Mouse (Mus musculus): ENCODE measurements around the gene Gclm.
"Not testable (repeated sequence)": the region's sequence is repeated elsewhere in the genome, so short reads cannot be mapped to it uniquely, and the experiment has no call there.

Gene Gclm

GRCm38 (mm10) chr3:122245215-122245877 lies at the start of gene Gclm:
TSS of gene Gclm (plus strand) at chr3:122245557.
- peak; percentile 88 to 94 for DNase-seq

DNA sequence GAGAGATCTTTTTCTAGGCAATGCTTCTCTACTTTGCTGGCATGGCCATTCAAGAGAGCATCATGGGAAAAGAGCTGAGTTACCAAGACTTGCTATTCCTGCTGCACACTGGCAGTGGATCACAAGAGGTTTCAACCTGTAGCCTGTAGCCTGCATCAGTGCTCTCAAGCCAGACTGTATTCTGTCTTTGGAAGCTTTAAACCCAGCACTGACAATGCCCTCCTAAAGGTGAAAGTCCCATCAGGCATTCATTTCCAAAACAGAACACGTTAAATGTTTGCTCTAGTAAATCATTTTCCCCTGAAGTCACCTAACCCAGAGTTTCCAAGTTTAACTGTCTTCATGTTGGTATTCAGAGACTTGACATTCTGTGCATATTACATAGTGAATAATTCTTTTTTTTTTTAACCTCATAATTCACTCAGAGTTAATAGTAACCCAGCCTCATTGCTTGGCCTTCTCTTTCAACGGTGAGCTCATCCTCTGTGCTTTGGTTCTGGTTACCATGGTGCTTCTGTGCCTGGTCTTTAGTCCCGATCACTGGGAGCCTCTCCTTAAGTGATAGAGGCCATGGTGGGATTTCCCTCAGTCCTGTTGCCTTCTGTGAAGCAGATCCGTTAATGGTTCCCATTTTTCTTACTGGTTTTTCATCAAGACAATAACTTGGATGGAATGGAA lies 48.6 kb upstream of the Gclm start:
- no peak for DNase-seq

DNA sequence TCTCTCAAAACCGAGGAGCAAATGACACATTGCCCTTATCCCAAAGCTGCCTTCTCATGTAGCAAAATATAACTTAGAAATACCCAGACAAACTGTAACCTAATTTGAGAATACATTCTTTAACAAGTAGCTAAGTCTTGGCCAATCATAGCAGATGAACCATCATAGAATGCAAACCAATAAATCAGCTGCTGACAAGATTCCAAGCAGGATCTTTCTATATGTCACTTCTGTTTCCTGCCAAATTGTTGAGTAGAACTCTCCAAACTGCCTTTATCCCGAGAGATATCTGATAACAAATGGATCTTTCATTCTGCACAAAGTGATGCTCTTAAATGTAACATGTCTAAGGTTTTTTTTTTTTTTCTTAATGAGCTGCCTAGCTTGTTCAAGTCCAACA lies 46.8 kb upstream of the Gclm start:
- DNase-seq, result no peak

DNA sequence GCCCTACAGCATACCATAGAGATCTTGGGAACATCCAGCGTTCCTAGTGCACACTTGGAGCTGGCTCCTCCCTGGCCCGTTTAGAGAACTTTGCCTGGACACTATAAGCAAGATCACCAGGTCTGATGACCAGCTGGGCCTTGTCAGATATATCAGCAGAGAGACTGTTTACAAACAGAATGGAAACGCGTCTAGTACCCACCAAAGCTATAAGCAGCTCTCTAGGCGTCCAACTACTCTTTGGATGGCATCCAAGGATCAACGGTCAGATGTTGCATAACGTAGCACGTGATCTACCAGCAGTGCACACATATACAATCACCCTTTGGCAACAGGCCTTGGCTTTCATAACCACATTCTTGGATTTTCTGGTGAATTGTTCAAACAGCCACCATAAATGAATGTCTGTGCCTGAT lies 46.4 kb upstream of the Gclm start:
- no peak for DNase-seq

DNA sequence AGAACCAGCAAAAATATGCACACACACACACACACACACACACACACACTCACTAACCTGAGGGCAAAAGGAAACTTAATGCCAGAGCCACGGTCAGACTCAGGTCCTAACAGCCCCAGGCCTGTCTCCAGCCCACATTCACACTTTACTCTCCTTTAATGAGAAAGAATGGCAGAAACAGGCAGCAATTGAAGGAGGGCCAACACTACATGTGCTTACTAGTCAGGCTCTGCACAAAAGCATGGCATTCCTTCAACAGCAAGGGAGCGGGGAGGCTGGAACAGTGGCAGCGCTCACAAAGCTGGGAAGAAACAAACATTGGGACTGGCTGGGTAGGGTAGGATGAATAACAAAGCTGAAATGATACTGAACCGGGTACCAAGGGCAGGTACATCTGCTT lies 45.8 kb upstream of the Gclm start:
- DNase-seq, result no peak

DNA sequence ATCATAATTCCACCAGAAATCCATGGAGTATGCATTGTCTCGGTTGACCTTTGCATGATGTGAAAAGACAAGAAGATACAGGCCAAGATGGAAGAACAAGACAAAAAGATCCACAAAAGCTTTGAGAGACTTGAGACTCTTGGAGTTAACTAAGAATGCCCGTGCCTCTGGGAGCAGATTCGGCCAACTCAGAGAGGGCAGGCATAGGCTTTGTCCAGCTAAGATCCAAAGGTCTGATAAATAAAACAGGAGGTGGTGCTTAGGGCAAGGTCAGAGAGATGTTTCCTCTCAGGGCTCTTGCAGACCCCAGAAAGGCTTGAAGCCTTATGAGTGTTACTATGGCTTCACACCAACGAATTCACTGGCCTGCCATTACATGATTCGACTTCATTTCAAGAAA lies 45.3 kb upstream of the Gclm start:
- DNase-seq, result no peak

DNA sequence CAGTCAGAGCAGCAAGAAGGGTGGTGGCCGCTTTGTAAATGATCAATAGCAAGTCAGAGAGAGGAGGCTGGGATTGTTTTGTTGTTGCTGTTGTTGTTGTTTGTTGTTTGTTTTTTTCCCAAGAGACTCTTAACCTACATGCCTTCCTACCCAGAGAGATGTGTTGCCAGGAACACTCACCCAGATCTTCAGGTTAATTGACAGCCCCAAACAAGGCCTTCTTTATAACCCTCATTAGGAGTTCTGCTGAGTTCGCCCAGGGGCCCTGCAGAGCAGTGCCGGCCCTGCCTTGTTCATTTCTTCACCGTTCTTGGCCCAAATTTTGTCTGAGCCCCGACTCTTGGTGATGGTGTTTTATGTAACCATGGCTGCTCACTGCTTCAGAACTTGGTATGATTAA lies 44.9 kb upstream of the Gclm start:
- DNase-seq, result no peak

GRCm38 (mm10) chr3:122202307-122202732 lies 43.0 kb upstream of the Gclm start:
- DNase-seq, result peak; percentile 22 to 27

- DNase-seq, result no peak
Observed at GRCm38 (mm10) chr3:122203675-122204329, 41.6 kb upstream of the Gclm start.

- no peak for DNase-seq
Observed at GRCm38 (mm10) chr3:122205753-122206152, 39.6 kb upstream of the Gclm start.

GRCm38 (mm10) chr3:122206279-122207070 lies 38.9 kb upstream of the Gclm start:
- no peak for DNase-seq

DNA sequence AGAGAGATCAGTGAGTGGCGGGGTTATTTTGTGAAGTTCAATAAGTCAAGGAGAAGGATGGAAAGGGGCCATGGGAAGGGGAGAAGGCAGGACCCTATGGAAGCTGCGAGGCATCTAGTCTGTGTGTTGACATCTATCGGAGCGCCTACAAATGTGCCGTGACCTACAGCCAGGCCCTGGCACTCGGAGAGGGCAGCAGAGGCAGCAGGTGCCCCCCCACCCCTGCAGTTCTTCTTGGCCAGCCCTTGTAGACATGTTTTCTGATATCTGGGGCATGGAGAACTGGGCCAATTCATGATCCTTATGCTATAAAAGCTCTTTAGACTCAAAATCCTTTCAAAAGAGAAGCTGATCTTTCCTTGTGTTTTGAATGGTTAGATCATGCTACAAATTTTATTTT lies 37.6 kb upstream of the Gclm start:
- DNase-seq, result no peak

GRCm38 (mm10) chr3:122208296-122209225 lies 36.8 kb upstream of the Gclm start:
- DNase-seq, result no peak

GRCm38 (mm10) chr3:122209511-122209910 lies 35.8 kb upstream of the Gclm start:
- DNase-seq, result no peak

- no peak for DNase-seq
Observed at GRCm38 (mm10) chr3:122210434-122210833, 34.9 kb upstream of the Gclm start.

DNA sequence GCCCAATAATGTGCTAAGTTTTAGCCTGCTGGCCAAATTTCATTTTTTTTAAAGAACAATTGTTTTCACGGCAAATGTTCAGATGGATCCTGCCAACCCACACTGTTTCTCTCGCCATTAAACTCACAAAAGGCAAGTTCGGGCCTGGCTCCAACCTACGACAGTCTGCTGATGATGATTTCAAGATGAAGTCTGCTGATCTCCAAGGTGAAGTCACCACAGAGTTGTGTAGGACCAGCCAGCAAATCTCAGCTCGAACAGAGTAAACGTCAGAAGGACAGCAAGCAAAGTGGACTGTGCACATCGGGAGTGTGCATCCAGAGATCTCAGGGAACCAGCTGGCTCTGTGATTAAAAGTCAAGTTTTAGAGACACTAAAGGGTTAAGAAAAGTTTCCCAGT lies 34.5 kb upstream of the Gclm start:
- DNase-seq, result no peak

DNA sequence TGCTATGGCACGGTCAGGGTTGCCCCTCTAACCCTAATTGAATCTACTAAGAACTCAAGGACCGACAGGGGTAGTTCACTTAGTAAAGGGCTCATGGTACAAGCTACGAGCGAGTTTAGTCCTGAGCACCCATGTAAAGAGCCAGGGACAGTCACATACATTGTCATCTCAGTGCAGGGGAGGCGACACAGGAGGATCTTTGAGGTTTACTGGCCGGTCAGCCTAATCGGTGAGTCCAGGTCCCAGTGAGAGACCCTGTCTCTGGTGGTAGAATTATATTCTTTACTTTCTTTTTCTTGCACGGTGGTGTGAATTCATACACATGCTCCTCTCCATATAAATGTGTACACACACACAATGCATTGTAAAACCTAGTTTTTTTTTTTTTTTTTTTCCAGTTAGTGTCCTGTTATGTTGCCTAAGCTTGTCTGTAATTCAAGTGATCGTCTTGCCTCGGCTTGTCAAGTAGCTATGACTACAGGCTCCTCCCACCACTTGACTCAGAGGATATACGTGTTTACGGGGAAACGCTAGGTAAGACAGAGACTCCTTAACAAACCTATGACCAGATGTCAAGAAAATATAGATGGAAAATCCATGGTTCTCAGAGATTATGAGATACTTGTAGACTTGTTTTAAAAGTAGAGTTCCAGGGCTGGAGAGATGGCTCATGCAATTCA lies 33.8 kb upstream of the Gclm start:
- no peak for DNase-seq

GRCm38 (mm10) chr3:122221240-122222036 lies 23.9 kb upstream of the Gclm start:
- no peak for DNase-seq

GRCm38 (mm10) chr3:122226972-122227371 lies 18.4 kb upstream of the Gclm start:
- not testable (repeated sequence) for DNase-seq

GRCm38 (mm10) chr3:122235772-122236171 lies 9.6 kb upstream of the Gclm start:
- no peak for DNase-seq

DNA sequence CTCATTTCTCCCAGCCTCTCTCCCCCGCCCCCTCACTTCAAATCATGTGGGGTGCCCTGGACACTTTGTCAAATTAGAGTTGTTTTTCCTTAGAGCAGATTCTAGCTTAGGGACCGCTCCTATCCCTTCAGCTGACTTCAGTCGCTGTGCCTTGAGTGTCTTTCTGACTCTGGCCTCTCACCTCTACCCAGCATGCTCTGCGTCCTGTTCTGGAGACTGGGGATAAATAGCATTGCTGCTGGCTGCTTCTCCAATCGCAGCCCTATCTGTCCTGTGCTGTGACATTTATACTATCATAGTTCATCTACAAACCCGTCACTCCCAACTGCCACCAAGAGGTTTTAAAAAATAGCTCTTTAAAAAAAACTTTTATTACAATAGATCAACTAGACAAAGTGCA lies 2.5 kb upstream of the Gclm start:
- no peak for DNase-seq

All from thymus, postnatal 36 days (tissue).